Mouse (Mus musculus): ENCODE data around the gene Gadd45gip1.

Gene Gadd45gip1

DNA sequence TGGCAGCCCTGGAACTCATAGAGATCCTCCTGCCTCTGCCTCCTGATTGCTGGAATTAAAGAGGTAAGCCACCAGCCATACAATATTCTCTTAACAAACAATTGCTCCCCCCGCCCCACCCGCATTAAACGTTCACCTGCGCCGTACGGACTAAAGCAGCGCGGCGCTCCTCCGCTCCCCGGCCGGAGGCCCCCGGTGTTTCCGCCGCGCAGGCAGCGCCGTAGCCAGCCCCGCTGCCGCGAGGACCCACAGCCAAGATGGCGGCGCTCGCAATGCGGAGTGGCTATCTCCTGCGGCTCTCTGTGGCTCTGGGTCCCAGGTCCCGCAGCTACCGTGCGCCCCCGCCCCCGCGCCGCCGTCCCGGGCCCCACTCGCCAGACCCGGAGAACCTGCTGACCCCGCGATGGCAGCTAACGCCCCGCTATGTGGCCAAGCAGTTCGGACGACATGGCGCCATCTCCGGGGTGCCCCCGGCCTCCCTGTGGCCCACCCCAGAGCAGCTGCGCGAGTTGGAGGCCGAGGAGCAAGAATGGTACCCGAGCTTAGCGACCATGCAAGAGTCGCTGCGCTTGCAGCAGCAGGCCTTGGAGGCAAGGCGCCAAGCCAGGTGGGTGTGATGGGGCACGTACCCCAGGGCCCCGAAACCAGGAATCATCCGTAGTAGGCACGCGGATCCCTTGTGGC, 854 bp downstream of the Gadd45gip1 start:
- DNase-seq (ENCODE audit: low read depth) = no peak

DNA sequence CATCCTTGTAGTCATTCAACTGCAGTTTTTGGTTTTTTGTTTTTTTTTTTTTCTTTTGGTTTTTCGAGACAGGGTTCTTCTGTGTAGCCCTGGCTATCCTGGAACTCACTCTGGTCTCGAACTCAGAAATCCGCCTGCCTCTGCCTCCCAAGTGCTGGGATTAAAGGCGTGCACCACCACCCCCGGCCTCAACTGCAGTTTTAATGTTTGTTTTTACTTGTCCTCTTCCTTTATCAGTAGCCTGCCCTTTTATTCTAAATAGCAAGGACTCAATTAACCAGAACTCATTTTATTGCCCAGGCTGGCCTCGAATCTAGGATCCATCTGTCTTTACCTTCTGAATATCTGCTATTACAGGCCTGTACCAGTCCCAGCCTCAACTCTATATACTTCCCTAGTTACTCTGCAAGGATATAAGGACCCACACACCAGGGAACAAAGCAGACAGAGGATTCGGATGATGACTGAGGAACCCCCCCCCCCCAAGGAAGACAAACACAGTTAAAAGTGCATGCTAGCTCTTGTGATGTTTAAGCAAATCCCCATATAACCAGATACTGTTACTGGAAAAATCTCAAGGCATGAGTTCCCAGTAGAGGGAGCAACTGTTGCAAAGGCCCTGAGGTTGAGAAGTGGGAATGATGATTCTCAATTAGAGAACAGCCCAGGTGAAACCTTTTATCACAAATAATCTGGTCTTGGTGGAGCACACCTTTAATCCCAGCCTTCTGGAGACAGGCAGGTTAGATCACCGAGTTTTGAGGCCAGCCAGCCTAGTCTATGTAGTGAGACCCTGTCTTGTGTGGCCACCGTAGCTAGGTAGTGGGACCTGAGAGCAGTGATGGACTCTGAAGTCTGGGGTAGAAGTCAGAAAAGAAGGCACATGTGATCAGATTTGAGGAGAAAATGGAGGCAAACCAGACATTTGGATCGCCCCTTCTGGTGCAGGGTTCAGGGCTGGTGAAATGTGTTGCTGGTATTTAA, 1.7 kb downstream of the Gadd45gip1 start:
- no peak for DNase-seq (ENCODE audit: low read depth)

GRCm38 (mm10) chr8:84834002-84834865, 2.9 kb downstream of the Gadd45gip1 start:
- no peak for DNase-seq (ENCODE audit: low read depth)

DNA sequence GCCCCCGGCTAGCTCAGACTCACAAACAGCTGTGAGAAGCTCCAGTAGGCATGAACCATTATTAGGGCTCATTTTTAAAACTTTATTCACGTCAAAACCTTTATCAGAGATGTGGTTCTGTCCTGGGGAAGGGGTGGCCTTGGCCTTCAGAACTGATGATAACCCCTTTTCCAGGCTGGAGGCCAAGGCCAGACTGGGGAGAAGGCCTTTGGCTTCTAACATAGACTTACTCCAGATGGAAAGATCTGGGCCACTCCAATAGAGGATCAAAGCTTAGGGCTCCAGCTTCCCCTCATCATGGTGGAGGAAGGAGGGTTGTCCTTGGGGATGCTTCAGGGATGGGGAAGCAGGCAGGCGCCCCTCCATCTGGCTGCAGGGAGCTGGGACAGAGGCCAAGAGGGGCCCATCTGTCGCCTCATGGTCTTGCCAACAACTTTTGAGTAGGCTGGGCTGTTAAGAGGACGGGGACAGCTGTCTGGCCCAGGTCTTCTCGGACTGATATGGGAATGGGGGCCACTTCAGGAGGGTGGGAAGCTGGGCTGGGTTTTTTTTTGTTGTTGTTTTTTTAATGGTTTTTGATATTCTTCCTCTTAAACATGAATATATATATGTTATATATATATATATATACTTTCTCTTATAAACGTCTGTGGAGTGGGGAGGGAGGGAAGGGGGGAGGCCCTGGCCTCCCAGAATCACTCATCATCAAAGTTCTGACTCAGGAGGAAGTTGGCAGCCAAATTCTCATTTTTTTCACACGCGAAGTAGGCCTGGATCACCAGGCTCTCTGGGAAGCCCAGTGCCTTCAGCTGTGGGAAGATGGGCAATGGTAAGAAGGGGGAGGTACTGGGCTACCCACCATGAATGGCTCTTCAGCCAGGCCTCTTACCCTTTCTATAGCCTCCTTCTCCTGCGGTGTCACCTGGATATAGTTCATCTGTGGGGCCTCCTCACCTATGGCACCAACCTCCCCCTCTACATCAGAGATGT, 3.8 kb downstream of the Gadd45gip1 start:
- DNase-seq (ENCODE audit: low read depth) = no peak

DNA sequence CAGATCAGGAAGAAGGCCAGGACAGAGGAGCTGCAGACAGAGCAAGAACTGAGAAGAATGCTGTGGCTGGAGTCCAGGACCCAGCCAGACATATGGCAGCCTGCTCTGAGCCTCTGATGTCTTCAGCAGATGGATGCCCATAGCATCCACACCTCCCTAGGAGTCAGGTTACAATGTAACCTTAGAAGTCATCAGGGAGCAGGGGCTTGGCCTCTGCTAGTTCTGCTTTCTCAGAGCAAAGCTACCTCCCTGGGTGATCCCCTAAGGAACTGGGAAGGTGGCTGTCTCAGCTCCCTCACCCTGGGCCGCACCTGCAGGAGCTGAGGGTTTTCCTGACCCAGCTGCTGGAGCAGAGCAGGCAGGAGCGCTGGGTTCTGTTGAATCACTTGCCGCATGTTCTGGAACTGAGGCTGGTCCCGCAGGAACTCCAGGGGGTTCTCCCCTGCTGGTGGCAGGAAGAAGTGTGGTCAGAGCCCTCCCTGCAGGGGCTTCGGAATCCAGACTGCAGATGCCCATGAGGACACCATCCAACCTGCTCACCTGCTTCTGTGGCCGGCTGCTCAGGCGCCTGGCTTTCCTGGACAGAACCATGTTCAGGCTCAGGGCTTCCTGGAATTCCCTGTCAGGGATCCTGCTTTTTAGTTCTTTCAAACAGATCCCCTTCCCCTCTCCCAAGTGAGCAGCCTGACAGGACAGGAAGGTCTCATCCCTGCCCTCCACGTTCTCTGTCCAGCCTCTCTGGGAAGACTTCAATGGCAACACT, 6.0 kb downstream of the Gadd45gip1 start:
- DNase-seq (ENCODE audit: low read depth) = no peak

DNA sequence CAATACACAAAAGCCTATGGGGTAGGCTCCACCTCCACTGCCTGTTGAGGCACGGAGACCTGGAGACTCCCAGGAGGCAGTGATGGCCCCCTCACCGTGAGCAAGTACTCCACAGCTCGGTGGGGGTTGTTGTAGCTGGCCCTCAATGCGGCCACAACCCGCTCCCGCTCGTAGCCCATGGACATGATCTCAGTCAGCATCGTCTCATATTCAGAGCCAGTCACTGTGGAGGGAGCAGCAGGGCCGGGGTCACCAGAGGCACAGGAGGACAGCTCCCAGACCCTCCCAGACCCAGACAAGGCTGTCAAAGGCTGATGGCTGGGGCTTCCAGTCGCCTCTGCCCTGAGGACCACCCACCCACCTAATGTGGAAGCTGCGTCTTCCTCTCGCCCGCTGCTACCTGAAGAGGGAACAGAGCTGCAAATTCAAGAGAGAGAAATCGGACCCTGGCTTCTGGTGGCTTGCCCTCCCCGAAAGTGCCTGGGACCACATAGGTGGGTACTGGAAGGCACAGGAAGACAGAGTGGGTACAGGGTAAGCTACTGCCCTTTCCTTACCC, 6.7 kb downstream of the Gadd45gip1 start:
- DNase-seq (ENCODE audit: low read depth) = no peak

GRCm38 (mm10) chr8:84838513-84838912, 7.2 kb downstream of the Gadd45gip1 start:
- no peak for DNase-seq (ENCODE audit: low read depth)

DNA sequence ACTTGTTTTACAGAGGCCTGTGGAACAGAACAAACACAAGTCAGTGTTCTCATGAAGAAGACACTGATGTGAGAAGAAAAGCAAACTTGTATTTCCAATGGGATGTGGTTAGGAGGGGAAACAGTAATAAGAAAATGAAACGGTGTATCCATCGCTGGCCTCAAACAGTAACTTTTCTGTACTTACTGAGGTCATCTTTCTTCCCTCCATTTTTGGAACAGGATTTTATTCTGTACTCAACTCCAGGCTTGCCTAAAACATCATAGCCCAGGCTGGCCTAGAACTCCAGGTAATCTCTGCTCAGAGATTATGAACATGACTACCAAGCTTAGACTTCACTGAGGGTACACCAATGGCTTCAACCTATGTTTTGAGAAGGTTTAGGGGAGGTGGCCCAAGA, 8.1 kb downstream of the Gadd45gip1 start:
- no peak for DNase-seq (ENCODE audit: low read depth)

GRCm38 (mm10) chr8:84839875-84840247, 8.5 kb downstream of the Gadd45gip1 start:
- DNase-seq (ENCODE audit: low read depth) = no peak

GRCm38 (mm10) chr8:84840248-84840999, 9.1 kb downstream of the Gadd45gip1 start, which contains the start of gene Rad23a:
TSS of gene Rad23a (minus strand) at chr8:84840665.
- peak; percentile 96 for DNase-seq (ENCODE audit: low read depth)

DNA sequence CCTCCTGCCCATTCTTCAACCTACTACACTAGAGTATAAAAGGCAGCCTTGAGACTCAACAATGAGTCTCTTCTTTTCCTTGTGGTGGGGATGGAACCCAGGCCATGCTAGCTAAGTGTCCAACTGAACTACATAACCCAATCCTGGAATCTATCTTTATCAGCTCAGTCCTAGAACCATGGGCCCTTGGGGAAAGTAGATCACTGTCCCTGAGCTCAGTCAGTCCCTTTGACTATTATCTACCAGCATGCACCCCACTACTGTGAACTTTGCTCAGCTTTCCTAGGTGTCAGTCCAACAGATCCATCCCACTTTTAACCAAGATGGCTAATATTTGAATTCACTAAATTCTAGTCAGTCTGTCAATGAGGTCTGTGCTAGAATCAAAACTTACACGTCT, 10.2 kb downstream of the Gadd45gip1 start:
- no peak for DNase-seq (ENCODE audit: low read depth)

DNA sequence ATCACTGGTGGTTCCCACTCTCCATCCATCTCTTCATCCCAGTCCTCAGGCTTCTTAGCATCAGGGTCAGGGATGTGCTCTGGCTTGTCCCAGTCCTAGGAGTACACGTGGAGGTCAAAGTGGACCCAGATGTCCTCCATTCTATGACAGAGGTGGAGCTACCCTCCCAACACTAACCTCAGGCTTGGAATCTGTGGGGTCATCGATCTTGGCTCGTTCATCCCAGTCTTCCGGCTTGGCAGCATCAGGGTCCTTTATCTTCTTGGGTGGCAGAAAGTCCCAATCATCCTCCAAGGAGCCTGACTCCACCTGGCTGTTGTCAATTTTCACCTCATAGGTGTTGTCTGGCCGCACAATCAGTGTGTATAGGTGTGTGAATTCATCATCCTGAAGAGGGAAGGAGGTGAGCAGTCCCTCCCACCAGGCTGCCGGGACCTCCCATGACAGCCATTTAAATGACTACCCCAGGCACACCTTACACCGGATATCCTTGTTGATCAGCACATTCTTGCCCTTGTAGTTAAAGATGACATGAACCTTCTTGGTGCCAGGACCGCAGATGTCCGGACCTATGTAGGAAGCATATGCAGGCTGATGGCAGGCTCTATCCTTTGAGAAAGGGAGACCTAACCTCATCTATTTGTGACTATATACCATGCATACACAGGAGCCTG, 13.2 kb downstream of the Gadd45gip1 start:
- no peak for DNase-seq (ENCODE audit: low read depth)

- no peak for DNase-seq (ENCODE audit: low read depth)
These were observed 14.2 kb downstream of the Gadd45gip1 start for GRCm38 (mm10) chr8:84845355-84846093.

DNA sequence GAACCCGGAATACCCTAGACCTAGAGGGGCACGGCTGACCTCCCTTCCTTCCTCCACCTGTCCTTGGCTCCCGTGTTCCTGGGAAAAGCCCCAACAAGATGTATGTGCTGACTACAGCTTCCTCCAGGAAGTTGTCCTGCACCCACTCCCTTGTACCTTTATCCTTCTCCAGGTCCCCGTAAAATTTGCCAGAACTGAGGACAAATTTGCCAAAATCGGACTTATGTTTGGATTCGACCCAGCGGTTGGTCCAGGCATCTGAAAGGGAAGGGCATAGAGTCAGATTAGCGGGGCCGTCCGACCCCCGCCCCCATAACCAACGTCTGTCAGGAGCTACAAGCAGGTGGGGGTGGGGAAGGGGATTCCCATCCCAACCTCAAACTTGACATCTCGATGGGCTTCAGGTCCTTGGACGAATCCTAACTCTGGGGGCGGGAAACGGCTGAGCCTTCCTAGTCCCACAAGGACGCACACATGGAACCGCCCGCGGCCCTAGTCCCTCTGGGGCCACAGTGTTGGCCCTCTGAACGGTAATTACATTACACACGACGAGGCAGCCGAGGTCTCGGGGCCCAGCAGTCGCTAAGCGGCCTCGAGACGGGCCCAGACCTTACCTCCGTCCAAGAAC, 14.9 kb downstream of the Gadd45gip1 start:
- no peak for DNase-seq (ENCODE audit: low read depth)

DNA sequence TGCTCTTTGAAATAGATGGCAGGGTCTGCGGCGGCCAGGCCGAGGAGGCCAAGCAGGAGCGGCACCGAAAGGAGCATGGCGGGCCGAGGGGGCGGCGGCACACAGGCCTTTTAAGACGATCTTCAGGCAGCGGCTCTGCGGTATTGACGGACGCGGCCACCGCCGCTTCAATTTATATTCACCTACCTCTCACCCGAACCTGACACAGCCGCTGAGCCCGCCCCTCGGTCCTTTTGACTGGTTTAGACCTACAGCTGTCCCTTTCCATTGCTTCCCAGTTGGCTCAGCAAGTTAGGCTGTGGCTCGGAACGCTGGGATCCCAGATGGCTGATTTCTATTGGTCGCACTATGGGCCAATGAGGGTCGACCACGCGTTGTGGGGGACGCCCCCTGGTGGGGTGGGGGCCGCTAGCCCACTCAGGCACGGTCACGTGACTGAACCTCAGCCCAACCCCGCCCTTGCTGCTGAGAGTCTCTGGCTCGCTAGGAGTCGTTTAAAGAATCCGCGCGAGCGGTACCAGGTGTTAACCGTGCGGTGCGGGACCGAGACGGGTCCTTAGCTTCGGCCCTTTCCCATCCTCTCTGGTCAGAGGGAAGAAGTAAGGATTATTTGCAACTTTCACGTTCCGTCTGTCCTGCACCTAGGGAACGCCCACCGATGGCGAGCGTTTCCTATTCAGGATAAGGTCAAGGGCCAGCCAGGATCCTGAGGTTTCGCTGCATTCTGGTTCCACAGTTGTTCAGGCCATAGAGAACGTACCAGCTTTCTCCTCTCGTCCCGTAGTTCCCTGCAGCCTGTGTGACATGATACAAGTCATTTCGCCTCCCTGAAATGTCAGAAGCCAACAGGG, 15.6 kb downstream of the Gadd45gip1 start, which contains the start of gene Calr:
Gene Calr (minus strand): TSS at position 213 of the 851 bp plus-strand sequence.
- DNase-seq (ENCODE audit: low read depth) = peak; percentile 99

Measured in c-Kit-positive CD71-negative TER-119-negative erythroid progenitor cells, embryonic 14.5 days (primary cell).